Mouse (Mus musculus) brain, embryonic 18.5 days (tissue): ENCODE results near the gene Impdh2.

Experiments used
- DNase-seq: peaks from one replicate; pipeline ENCODE4 v3.0.0-alpha.2; 2012; ENCODE audit warnings: low read depth, low spot score

Impdh2 gene

GRCm38 (mm10) chr9:108560227-108560841, at the start of gene Impdh2:
Gene Impdh2 (plus strand): TSS chr9:108560286.
- peak; percentile 87 for DNase-seq

DNA sequence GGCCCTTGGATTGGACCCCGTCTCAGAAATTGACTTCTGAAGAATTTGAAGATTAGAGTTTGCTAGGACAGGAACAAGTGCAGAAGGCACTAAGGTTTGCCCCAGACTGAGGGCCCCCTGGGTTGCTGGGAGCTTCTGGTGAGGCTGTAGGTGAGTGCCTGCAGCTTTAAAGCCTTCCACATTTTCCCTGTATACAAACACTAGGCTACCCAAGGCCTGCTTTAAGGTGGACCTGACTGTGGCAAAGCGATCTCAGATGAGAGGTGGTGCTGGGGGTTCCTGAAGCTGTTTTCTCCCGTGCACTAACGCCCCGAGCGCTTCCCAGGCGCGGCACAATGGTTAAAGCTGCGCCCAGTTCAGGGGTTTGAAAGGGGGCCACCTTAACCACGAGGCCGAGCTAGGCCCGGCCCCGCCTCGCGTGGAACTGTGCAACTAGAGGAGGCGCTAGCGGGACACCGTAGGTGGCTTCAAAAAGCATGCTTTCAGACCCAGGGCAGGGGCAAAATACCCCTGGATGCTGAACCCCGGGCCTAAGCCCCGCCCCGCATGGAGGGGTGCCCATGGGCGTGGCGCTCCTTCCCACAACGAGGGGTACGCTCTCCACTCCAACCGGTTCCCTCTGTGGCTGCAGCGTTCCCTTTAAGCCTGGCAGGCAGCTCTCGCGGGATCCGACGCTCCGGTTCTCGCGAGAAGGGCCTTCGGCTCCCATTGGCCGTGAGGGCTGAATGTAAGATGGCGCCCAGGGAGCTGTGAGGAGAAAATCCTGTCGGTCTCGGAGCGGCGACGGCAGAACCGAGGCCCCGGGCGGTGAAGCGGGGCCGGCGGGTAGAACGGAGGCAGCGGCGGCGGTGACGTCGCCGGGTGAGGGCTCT, 43.5 kb upstream of the Impdh2 start, which contains the start of gene Qrich1:
Gene Qrich1 (plus strand): TSS at position 427 of the 872 bp plus-strand sequence.
- DNase-seq, result peak; percentile 97

DNA sequence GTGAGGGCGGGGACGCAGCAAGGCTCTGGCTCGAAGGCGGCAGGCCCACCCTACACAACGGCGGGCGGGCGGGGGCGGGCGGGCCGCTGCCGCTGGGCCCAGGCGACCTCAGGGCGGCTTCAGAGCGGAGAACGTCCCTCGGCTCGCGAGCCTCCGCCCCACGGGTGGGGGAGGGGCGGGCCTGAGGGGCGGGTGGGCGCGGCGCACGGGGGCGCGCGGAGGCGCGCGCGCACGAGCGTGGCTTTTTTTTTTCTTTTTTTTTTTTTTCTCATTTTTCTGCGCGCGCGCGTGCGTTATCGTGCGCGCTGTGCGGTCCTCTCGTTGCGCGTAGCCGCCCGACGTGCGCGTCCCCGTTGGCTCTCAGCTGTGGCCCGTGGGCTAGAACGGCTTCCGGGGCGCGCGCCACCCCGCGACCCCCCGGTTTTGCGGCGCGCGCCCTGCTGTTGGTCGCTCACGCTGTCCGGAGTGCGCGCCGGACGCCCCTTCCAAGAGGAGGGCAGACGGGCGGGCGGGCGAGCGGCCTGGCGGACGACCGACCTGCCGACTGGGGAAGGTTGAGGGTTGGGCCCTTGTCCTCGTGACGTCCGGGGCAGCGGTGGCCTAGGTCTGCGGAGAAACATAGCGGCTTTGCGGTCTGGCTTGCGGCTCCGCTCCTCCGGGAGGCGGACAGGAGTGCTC, 42.7 kb upstream of the Impdh2 start:
- no peak for DNase-seq

- DNase-seq, result no peak
Observed at GRCm38 (mm10) chr9:108517931-108518332, 42.2 kb upstream of the Impdh2 start.

DNA sequence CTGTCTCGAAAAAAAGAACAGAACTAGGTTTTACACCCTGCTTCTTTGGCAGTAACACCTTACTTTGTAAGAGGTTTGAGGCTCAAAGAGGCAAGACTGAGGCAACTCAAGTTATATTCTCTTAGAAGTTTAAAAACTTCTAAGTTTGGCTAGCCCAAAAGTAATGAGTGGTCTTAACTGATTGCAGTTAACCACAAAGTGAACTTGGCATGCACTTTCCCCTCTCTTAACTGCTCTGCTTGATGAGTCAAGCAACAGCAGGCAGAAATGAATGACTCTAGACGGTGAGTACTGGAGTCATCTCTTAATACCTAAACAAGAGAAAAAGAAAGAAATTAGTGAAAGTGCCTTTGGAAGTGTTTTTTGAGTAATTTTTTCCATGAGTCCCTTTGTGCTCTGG, 38.5 kb upstream of the Impdh2 start:
- no peak for DNase-seq

DNA sequence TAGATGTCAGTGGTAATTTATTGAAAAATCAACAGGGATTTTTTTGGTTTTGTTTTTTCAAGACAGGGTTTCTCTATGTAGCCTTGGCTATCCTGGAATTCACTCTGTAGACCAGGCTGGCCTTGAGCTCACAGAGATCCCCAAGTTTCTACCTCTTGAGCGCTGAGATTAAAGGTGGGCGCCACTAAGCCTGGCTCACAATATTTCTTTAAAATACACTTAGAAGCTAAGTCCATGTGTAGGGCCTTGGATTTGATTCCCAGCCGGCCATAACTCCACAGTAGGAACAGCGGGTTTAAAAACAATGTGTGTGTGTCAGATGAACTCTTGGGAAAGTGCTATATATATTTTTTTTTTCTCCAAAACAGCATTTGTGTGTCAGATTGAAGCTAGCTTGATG, 36.7 kb upstream of the Impdh2 start:
- no peak for DNase-seq

DNA sequence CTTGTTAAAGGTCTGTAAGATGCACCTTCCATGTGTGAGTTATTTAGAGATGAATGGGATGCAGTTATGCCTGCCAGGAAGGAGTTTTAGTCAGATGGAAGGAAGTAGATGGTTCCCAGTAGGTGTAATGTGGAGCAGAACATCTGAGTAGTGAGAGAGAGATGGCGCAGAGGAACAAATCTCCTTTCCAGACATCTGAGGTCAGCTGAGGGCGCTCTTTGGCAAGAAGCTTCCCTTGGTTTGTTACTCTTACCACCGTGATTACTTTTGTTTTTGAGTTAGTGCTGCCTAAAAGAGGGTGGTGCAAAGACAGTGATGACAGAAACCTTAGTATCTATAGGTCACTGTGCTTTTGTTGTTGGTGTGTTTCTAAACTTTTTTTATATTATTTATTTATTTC, 34.7 kb upstream of the Impdh2 start:
- DNase-seq, result no peak

DNA sequence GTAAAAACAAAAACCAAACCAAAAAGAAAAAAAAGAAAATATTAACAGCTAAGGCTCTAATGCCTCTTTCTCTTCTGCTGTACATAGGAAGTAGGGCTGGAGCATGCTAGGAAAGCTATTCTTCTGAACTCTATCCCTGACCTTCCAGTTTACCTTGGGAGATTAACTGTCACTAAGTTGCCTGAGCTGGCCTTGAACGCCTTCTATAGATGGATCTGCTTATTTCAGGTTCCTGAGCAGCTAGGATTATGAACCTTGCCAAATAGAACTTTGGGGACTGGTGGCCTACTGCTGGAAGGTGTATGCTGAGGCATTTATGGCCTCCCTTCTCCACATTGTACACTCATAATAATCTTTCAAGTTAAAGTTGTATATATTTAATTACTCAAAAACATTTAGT, 29.1 kb upstream of the Impdh2 start:
- DNase-seq, result no peak

- DNase-seq, result no peak
Observed at GRCm38 (mm10) chr9:108531496-108531895, 28.6 kb upstream of the Impdh2 start.

GRCm38 (mm10) chr9:108540846-108541245, 19.2 kb upstream of the Impdh2 start:
- no peak for DNase-seq

GRCm38 (mm10) chr9:108545986-108546385, 14.1 kb upstream of the Impdh2 start:
- no peak for DNase-seq

DNA sequence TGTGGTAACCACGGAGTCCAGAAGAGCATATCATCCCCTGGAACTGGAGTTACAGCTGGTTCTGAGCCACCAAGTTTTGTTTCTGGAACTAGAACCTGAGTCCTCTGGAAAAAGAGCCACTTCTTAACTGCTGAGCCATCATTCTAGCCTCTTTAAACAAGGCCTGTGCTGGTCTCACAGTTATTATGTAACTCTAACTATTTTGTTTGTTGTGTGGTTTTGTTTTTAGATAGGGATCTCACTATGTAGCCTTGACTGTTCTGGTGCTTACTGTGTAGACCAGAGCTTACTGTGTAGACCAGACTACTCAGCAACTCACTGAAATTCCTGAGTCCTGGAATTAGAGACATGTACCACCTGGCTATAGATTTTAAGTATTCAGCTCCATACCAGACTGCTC, 13.2 kb upstream of the Impdh2 start:
- DNase-seq, result no peak

DNA sequence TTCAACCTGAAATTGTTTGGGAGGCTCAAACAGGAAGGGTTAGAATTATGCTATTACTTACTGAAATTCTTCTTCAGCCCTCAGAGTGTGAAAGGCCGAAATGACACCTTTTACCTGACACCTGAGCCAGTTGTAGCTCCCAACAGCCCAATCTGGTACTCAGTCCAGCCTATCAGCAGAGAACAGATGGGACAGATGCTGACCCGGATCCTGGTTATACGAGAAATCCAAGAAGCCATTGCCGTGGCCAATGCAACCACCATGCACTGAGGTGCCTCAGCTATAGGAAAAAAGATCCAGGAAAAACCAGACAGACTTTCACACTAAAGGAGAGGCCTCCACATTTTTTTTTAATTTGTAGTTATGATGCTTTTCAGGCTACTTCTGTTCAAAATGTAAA, 917 bp upstream of the Impdh2 start:
- DNase-seq, result no peak

GRCm38 (mm10) chr9:108563671-108564070, 3.6 kb downstream of the Impdh2 start:
- no peak for DNase-seq

GRCm38 (mm10) chr9:108564131-108564530, 4.0 kb downstream of the Impdh2 start:
- DNase-seq, result no peak

- DNase-seq, result no peak
Observed at GRCm38 (mm10) chr9:108565881-108566814, 6.1 kb downstream of the Impdh2 start.

DNA sequence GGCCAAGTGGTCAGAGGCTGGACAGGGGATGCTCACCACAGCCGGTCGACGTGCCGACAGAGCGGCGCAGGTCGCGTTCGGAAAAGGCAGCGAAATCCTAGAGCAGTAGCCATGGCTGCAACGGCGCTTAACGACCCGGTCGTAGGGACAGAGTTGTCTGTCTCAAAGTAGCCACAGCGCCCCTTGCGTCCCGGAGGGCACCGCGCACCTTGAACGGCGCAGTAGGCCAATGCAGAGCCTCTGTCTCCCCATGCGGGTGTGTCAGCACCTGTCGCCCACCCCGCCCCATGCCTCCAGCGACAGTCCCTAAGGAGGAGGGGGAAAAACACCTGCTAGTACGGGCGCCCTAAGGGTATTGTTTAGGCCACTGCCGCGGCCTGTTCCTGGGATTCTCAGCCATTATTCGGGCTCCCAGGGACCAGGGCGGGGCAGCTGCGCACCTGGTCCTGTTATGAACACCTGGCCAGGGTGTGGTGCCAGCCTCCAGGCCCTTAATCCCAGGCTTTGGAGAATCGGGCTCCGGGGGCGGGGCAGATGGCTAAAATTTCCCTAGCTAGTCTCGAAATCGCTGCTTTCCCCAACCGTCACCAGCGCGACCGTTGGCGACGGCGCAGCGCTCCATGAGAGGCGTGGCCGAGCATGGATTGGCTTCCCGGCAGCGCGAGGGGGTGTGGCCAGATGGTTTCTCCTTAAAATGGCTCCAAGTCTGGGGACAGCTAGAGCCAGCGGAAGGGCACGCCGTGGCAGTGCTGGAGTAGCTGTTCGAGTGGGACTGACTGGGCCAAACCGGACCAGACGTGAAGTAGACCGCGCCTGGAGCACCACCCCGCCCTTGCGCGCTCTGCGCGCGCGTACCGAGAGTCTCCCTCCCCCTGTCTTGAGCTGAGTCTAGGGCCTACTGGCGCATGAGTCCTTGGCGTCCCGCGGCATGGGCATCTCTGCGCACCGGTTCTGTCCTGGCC, 7.0 kb downstream of the Impdh2 start, which contains the start of gene Ndufaf3:
Gene Ndufaf3 (minus strand): TSS at position 620 of the 962 bp plus-strand sequence.
- peak; percentile 91 for DNase-seq

DNA sequence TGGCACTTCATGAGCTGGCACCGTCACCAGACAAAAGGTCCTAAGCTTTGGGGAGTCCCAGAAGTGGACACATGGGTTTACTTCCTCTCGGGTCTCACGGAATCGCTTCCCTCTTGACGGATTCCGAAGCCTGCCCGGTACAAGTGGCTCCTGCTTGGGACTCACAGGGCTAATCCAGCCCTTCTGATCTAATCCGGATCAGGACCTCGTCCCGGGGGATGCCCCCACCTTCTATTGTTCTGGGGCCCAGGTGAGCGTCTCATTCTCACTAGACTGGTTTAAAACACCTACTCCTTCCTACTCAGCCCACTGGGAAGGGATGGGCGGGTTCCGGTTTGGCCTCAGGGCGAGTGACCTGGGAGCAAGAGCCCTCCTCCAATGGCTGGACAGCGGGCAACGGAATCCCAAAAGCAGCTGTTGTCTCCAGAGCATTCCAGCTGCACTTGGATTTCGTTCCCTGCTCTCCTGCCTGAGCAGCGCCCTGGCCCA, 7.9 kb downstream of the Impdh2 start:
- no peak for DNase-seq

- DNase-seq, result no peak
Observed at GRCm38 (mm10) chr9:108568511-108568921, 8.4 kb downstream of the Impdh2 start.
